In the genomic region with DNA sequence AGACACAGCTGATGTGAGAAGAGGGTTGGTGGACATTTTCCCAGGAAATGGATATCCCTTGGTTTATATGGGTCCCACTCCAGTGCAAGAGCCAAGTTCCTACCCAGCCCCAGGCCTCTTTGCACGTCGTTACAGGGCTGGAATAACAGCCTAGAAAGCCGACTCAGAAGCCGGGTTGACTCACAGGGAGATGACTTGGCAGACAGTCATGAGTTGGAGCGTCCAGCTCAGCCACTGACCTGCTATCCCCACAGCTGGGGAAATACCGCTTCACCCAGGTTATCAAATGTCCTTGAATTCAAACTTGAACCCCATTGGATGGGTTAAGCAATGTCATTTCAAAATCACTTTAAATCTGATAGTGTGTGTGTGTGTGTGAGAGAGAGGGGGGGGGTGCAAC, we compare ENCODE assay signal across 16 mouse cellular contexts. TPM values are rescaled to one million over a fixed set of nuclear protein-coding genes. Genes with fewer than 3 reads are reported as not detected.
A peak's percentile ranks its signal among the peaks of the same experiment; 100 is the strongest.
DNase-seq lines count a peak whose midpoint lies in the region; ATAC-seq lines count a peak whose summit lies in the region.
"Had no signal": no experiment of that assay in that cellular context is flagged by ENCODE, and none has a peak within 500 bp of the region (broad histone marks: within the 10 kb centered on the region; RNA-seq: fewer than 3 reads in every experiment).

No protein-coding gene starts in this region.

- H3K9me3 ChIP-seq in midbrain, embryonic 13.5 days, result no peaks in the 10 kb centered on the region
- H3K9me3 ChIP-seq: hindbrain, embryonic 10.5 days; limb, embryonic 10.5 days had no signal

- H3K4me1 ChIP-seq in midbrain, embryonic 13.5 days (replicated peaks), result peaks cover 7% of the 10 kb centered on the region; the same call in 1 of the 2 replicates

- no peak overlapping the region for H3K4me2 ChIP-seq in midbrain, embryonic 13.5 days (replicated peaks)

- H3K9ac ChIP-seq in midbrain, embryonic 13.5 days (replicated peaks), result no peak overlapping the region
- H3K9ac ChIP-seq: forebrain, postnatal 0 days had no signal

- intact Hi-C loops in heart, postnatal 36 days (cut with DNase I), result loop anchor here (5.0 to 10.0 kb wide), 3 partner anchors 255 to 530 kb away; partner anchors contain the start of gene Wipi1
- intact Hi-C loops in left cerebral cortex, postnatal 10 days (cut with DNase I), result loop anchor here (10.0 kb wide), 1 partner anchor 252 kb away; no protein-coding TSS in a partner anchor

- ATAC-seq in midbrain, embryonic 13.5 days, result no peak
- ATAC-seq: forebrain, postnatal 0 days had no signal

- H3K36me3 ChIP-seq in midbrain, embryonic 13.5 days, result no peaks in the 10 kb centered on the region
- H3K36me3 ChIP-seq: hindbrain, embryonic 10.5 days; limb, embryonic 10.5 days had no signal

- no peak overlapping the region for H3K27ac ChIP-seq in midbrain, embryonic 13.5 days
- H3K27ac ChIP-seq: hindbrain, embryonic 10.5 days; limb, embryonic 10.5 days had no signal

- 89% methylated on average over 6 of the region's 6 CpGs for WGBS in midbrain, embryonic 13.5 days

- peak; percentile 43 to 45 for DNase-seq in heart, adult 18-20 months
- DNase-seq in heart, postnatal 36 days, result no peak
- DNase-seq in 3134 (ENCODE audit: extremely low read depth, insufficient read length, low spot score), result peak; percentile 64
- peak; percentile 61 for DNase-seq in Muller cell, postnatal 12 days (ENCODE audit: inconsistent ontology term)
- peak; percentile 57 for DNase-seq in fibroblast of lung, adult 2 months (ENCODE audit: low read depth)
- DNase-seq in left cerebral cortex, postnatal 10 days (ENCODE audit: extremely low spot score in 1 of 2, low spot score in 2 of 2), result no peak
- DNase-seq: cerebellum, adult 8-10 months; forebrain, postnatal 0 days; kidney, adult 11 months; kidney, postnatal 14 days; lung, adult 2 months; thymus, adult 18-20 months had no signal

- H3K27me3 ChIP-seq in midbrain, embryonic 13.5 days, result no peaks in the 10 kb centered on the region

- no peak overlapping the region for H3K4me3 ChIP-seq in midbrain, embryonic 13.5 days (replicated peaks)
- H3K4me3 ChIP-seq: erythroblast, embryonic 14.5 days; hindbrain, embryonic 10.5 days; limb, embryonic 10.5 days had no signal

RNA-seq across cellular contexts. Expression of gene Gna13, which starts 29.9 kb away (rescaled TPM):
- 10 to 100 TPM; 29.0 to 34.3 TPM for total RNA-seq in heart, adult 18-20 months (2021)
- total RNA-seq in heart, postnatal 36 days (2021), result 10 to 100 TPM; 33.7 to 34.2 TPM
- total RNA-seq in left cerebral cortex, postnatal 10 days (2021), result 10 to 100 TPM; 46.3 TPM
- 16.2 and 16.4 TPM in 2 replicates for polyA plus RNA-seq in midbrain, embryonic 13.5 days (2015; fragmentation: Nextera tagmentation; extraction: Ambion mirVana)

RNA-seq across cellular contexts. Expression of gene Rgs9, which starts 34.8 kb away (rescaled TPM):
- total RNA-seq in heart, adult 18-20 months (2021), result under 1 TPM; 0.27 to 0.41 TPM
- total RNA-seq in heart, postnatal 36 days (2021), result under 1 TPM in 1 of 2 experiments, not detected in 1; 0.14 TPM
- 10 to 100 TPM; 27.5 to 41.7 TPM for total RNA-seq in left cerebral cortex, postnatal 10 days (2021)
- polyA plus RNA-seq in midbrain, embryonic 13.5 days (2015; fragmentation: Nextera tagmentation; extraction: Ambion mirVana), result 7.2 and 7.3 TPM in 2 replicates
- polyA plus RNA-seq: erythroblast, embryonic 14.5 days had no signal

Comparison
In these comparisons a context has a peak if more than half of its experiments do, and no peak if none do; other contexts are left out.
1. DNase-seq: peak in heart, adult 18-20 months (2 of 2), 3134 (single experiment), Muller cell, postnatal 12 days (single experiment) and fibroblast of lung, adult 2 months (single experiment); none in heart, postnatal 36 days (0 of 2) and left cerebral cortex, postnatal 10 days (0 of 2).
2. RNA of gene Rgs9, which starts 34.8 kb away (total RNA-seq): 27.5 to 41.7 TPM in left cerebral cortex, postnatal 10 days; 0.27 to 0.41 TPM in heart, adult 18-20 months and 0.14 TPM in heart, postnatal 36 days; every median in the first group is over 10 times any median in the second.